Mouse (Mus musculus) spleen, postnatal 36 days (tissue): ENCODE measurements at regions not wholly inside any gene's neighbourhood (a gene's known extent, or its start where the extent isn't known, plus 50 kb on each side); places are given as distances from the start of the nearest gene placed in this dataset.
A peak's percentile ranks its signal among the peaks of the same experiment; 100 is the strongest.

Experiments
- DNase-seq, 2 experiments: peaks; one replicate each; pipeline ENCODE4 v3.0.0; 2022; ENCODE audit warnings: low spot score in 2 of 2, mixed read lengths in 1 of 2

DNA sequence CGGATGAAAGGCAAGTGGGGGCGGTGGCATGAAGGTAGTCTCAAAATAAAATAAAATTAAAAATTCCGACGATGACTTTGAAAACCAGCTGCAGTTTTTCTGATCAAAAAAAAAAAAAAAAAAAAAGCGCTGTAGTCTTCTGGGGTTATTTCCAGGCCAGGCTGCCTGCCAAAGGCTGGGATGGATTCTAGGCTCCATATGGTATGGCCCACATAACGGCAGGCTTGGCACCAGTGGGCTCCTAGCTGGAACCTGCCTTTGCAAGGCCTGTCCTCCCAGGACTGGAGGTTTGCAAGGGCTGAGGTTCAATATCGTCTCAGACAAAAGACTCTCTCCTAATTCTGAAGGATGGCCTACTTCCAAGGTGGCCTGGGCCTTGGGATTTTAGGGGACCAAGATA is 280.6 kb upstream of the Tbx3 start:
- DNase-seq, result no peak

- no peak for DNase-seq
Observed at GRCm38 (mm10) chr5:119398475-119398874, 272.0 kb upstream of the Tbx3 start.

DNA sequence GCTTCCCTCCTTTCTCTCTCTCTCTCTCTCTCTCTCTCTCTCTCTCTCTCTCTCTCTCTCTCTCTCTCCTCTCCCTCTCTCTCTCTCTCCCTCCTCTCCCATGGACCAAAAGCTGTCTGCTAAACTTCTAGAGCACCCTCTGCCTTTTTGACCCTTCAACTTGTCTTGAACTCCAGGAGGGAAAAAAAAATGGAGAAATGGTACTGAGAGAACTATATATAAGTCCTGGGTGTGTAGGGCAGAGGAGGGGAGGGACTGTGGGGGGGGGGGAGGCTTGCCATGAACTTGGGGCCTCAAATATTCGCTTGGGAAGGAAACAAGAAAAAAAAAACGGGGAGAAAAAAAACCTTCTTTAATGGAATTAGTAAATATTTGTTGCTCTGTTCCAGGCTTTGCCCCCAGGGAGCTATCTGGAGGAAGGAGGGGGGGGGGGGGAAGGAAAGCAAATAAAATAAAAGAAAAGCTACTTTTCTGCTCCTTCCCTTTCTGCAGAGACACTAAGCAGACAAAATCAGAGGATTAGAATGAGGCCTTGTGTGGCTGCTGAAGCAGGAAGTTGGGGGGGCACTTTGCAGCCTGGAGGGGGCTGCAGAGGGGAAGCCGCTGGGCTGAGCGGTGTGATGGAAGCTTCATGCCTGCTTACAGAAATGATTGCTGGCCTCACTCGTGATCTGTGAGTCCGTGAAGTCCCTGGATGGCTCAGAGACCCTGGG is 270.1 kb upstream of the Tbx3 start:
- DNase-seq, result peak in 1 of 2 experiments; percentile 2

DNA sequence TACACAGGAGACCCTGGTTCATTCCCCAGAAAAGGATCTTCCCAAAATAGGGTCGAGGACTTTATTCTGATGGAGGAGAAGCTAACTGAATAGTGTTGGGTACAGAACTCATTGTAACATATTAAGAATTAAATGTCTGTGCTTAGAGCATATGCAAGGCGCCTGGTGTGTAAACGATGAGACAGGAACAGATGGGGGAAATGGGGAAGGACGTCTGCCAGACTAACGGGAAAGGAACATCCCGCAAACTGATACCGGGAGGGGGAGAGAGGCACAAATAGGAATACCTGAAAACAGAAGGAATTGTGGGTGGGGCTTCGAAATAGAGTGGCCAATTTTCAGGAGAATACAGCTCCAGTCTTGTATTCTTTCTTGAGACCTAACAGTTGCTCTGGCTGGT is 268.6 kb upstream of the Tbx3 start:
- no peak for DNase-seq

DNA sequence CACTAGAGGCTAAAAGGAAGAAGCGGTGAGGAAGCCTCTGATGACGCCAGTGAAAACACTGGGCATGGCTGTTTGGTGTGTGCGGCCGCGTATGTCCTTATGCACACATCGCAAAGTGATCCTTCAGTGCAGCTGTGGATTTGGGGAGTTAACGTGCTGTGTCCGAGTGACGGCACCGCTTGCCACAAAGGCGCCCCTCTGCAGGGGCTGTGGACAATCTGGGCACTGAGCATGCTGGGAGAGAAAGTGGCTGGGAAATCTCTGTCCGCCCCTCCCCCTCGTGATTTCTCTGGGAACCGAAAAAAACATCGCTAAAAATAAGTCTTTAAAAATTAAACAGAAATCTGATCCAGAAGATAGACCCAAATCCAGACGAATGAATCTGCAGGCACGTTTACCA is 267.8 kb upstream of the Tbx3 start:
- no peak for DNase-seq

GRCm38 (mm10) chr5:119410966-119411365 is 259.5 kb upstream of the Tbx3 start:
- no peak for DNase-seq

GRCm38 (mm10) chr5:119415835-119416234 is 254.6 kb upstream of the Tbx3 start:
- no peak for DNase-seq

GRCm38 (mm10) chr5:119418486-119418885 is 252.0 kb upstream of the Tbx3 start:
- DNase-seq, result no peak

- no peak for DNase-seq
Observed at GRCm38 (mm10) chr5:119427511-119428019, 242.9 kb upstream of the Tbx3 start.

GRCm38 (mm10) chr5:119431271-119431756 is 239.2 kb upstream of the Tbx3 start:
- no peak for DNase-seq

DNA sequence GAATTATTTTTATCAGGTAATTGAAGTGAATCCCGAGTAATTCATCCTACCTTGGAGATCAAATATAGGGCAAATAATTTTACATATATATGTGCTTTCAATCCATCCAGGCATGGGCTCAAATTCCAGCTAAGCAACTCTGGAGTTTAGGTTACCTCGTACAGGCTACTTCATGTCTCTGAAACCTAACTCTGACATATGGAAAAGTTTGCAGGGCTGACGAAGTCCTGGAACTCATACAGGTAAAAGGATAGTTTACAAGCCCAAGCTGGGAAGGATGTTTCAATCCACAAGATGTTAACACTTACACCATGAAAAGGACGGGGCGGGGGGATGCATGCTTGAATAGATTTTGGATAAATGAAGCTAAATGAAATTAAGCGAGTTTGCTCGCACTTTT is 235.9 kb upstream of the Tbx3 start:
- DNase-seq, result no peak

- no peak for DNase-seq
Observed at GRCm38 (mm10) chr5:119448494-119448893, 222.0 kb upstream of the Tbx3 start.

DNA sequence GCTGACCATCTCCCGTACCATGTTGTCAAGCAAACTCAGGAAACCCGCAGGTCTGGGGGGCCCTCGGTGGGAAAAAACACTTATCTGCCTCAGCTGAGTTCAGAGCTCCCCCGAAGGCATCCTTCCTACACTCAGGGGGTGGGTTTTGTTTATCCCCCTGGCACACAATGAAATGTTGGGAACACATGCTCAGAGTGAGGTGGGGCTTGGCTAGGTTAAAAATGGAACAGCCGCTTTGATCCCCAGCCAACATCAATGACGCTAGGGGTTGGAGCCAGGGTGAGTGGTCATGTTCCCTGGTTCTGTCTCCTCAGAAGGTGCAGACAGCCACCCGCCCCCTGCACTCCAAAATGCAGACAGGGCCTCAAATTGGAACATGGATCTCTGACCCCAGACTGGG is 221.3 kb upstream of the Tbx3 start:
- no peak for DNase-seq

DNA sequence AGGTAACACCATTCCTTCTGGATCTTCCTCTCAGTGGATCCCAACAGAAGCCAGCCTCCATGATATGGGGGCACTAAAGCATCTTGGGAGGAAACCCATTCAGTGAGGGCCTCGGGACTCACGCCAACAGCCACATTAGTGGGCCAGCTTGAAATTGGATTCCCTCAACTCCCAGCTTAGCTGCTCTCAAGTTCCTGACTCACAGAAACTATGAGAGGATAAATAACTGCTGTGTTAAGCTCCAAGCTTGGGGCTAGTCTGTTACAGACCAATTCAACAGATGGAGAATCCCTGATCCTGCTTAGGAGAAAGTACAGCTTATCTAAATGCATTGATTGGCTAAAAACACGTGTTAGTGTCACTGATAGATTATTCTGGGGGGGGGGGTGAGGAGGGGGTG is 210.7 kb upstream of the Tbx3 start:
- DNase-seq, result no peak

DNA sequence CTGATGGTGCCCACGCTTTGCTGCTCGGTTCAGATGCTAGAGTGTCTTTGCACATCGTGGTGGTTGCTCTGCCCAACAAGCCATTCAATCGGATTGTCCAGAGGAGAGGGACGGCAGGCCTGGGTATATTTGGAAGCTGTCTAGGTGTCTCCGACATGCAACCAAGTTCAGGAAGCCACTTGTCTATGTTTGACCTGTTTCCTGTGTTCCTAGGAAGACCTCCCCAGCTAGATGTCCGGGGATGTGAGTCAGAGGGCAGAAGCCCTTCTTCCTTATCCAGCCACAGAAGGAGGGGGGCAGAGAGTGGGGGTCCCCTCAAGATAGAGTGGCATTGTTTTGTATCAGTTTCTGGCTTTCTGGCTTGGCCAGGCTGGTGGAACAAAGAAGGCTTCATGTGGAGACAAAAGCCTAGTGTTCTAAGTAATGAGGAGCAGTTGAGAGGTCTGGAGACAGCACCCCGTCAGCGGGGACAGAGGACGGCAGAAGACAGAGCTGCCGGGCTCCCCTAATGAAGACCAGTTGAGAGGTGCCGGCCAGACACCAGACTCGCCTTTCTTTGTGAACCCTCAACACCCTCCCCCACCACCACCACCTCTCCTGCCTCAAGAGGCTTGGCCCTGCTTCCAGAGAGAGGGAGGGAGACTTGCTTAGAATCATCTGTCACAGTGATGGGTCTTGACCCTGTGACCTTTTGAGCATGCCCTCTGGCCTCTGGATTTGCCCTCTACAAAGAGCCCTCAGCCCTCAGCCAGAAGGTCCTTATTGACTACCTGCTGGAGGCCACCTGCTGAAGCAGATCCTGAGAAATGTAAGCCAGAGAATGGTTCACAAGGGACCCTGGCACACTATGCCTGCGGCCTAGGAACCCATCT is 207.6 kb upstream of the Tbx3 start:
- DNase-seq, result no peak

GRCm38 (mm10) chr5:119464553-119464952 is 205.9 kb upstream of the Tbx3 start:
- no peak for DNase-seq

- DNase-seq, result no peak
Observed at GRCm38 (mm10) chr5:119467346-119468085, 203.0 kb upstream of the Tbx3 start.

DNA sequence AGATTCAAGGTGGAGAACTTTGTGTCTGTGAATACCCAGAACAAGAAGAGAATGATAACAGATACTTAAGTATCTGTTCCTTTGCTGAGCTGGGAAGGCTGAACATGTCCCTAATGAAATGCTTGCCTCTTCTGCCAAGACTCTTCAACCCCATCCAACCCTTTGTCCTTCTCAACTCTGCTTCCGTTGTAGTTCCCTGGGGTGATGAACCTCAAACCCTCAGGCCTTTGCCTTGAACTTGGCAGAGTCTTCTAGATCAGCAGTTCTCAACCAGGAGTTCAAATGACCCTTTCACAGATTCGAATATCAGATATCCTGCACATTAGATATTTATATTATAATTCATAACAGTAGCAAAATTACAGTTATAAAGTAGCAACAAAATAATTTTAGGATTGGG is 192.5 kb upstream of the Tbx3 start:
- DNase-seq, result no peak

DNA sequence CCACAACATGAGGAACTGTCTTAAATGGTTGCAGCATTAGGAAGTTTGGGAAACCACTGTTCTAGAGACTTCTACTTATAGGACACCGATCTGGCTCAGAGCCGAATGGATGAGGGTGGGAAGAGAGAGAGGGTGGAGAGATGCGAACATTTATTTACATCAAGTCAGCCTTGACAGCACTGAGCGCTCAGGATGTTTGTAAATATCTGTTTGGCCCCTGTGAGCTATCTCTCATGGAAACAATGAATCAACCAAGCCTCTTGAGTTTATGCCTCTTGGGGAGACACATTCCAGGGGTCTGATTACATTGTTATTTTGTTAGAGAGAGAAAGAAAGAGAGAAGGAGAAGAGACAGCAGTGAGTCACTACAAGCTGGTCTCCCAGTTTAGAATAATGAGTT is 192.1 kb upstream of the Tbx3 start:
- no peak for DNase-seq

- no peak for DNase-seq
Observed at GRCm38 (mm10) chr5:119480191-119481190, 190.0 kb upstream of the Tbx3 start.

GRCm38 (mm10) chr5:119483706-119484105 is 186.8 kb upstream of the Tbx3 start:
- no peak for DNase-seq
